Mouse (Mus musculus): Measurements from ENCODE around the gene Fars2.

Gene Fars2

GRCm38 (mm10) chr13:36696351-36696771, 579.1 kb downstream of the Fars2 start:
- DNase-seq (ENCODE audit: low spot score in 2 of 2): peak in 1 of 2 experiments; percentile 1

DNA sequence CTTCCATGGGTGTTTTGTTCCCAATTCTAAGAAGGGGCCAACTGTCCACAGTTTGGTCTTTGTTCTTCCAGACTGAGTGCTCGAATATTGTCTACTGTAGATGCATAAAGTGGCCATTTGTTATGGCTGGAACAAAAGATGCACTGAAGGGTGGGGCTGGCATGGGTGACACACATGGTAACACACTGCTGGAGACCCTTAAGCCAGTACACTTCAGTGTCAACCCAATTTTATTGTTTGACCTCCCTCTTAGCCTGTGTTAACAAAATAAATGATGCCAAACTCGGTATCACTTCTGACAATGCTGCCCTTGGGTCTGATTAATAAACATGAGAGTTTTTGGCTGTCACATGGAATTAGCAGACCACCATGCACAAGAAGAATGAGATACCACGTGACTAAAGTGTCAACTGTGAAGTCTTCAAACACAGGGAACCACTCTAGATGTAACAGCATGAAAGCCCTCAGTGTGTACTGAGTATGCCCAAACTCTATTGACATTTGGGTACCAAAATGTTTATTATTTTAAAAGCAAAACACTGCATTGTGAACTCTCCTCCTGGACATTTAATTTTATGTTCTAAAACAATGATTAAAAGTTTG, 590.0 kb downstream of the Fars2 start:
- DNase-seq (ENCODE audit: low spot score in 2 of 2): no peak

GRCm38 (mm10) chr13:36714101-36714500, 596.9 kb downstream of the Fars2 start:
- no peak for DNase-seq (ENCODE audit: low spot score in 2 of 2)

DNA sequence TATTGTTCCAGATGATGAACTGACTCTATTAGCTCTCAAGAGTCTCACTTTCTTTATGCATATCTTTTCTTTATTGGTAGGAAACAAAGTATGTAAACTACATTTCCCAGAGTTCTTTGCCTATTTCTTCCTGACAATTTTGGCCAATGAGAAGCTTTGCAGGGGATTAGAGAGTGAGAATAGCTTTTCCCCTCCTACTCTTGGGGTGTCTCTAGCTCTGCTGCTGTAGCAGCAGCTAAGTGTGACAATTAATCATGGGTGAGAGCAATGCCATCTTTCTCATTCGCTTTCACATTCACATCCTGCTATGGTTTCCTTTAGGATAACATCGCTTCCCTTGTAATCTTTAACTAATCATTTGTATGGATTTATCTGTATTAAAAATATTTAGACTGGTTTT, 599.5 kb downstream of the Fars2 start:
- DNase-seq (ENCODE audit: low spot score in 2 of 2): no peak

GRCm38 (mm10) chr13:36717376-36717775, 600.2 kb downstream of the Fars2 start:
- DNase-seq (ENCODE audit: low spot score in 2 of 2): no peak

DNA sequence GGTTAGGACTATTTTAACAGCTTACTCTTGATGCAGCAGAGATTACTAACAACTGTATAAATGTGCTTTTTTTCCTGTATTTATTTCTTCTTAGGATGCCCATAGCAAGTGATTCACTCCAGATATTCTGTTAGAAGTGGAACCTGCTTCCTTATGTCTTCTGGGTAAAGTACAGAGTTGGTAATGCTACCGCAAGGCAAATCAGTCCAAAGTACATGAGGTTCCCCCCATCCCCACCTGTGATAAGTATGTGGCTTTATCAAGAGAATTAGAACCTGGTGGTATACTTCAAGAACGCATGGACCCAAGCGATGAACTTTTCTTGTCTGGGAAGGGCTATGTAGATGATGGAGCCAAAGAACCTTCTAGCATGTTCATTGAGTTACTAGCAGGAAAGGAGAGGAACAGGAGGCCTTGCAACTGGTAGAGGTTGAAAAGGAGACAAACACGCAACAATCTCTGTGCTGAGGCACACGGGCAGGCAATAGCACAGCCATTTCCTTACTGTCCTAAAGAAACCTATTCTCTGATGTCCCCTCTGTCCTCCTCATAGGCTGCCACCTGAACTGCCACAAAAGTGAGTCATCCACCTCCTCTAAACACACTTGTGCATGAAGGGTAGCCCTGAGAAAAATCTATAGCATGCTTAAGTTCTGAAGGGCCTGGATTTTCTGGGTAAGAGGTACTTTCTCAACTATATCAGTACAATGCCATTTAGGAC, 603.2 kb downstream of the Fars2 start:
- no peak for DNase-seq (ENCODE audit: low spot score in 2 of 2)

DNA sequence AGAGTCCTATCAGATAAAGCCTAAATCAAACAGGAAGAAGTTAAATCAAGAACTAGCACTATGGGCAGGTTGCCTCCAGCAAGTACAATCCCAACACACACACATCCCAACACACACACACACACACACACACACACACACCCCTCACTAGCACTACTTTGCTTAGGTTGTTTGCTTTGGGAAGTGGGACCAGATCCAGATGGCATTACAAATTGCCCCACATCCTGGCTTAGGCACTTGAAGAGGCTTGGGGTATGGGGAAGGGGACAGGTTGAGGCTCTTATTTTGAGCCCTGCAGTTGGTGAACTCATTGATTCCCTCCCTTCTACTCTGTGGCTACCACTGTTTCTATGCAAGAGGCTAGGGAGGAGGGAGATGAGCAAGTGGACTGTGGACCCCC, 605.1 kb downstream of the Fars2 start:
- no peak for DNase-seq (ENCODE audit: low spot score in 2 of 2)

DNA sequence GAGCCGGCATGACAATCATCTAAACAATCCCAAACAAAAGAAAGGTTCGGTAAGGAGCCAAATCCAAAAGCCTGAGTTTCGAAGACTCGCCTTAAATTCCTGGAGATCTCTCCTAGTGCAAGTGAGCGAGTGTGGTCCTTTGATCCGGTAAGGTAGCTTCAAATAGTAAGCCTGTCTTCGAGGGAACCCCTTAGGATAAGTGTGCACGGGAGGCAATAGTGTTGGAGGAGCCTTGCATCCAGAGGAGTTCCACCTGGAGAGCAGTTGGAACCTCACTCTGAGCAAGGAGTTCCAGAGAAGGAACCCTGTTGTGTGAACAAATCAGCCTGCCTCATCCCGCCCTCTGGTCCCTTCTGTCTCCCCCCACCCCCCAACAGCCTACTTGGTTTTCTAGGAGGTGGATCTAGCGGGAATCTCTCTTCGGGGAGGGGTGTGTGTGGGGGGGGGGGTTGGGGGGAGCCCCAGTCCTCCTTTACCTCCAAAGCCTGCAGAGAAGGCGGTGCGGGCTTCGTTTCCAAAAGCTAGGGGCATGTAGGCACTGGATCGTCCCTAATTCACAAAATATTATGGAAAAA, 606.6 kb downstream of the Fars2 start:
- no peak for DNase-seq (ENCODE audit: low spot score in 2 of 2)

GRCm38 (mm10) chr13:36724533-36725470, 607.6 kb downstream of the Fars2 start:
- no peak for DNase-seq (ENCODE audit: low spot score in 2 of 2)

GRCm38 (mm10) chr13:36725881-36726280, 608.7 kb downstream of the Fars2 start:
- DNase-seq (ENCODE audit: low spot score in 2 of 2): no peak

- DNase-seq (ENCODE audit: low spot score in 2 of 2): no peak
Measured at GRCm38 (mm10) chr13:36726551-36726950, 609.3 kb downstream of the Fars2 start.

- DNase-seq (ENCODE audit: low spot score in 2 of 2): no peak
Measured at GRCm38 (mm10) chr13:36726951-36727778, 610.0 kb downstream of the Fars2 start.

DNA sequence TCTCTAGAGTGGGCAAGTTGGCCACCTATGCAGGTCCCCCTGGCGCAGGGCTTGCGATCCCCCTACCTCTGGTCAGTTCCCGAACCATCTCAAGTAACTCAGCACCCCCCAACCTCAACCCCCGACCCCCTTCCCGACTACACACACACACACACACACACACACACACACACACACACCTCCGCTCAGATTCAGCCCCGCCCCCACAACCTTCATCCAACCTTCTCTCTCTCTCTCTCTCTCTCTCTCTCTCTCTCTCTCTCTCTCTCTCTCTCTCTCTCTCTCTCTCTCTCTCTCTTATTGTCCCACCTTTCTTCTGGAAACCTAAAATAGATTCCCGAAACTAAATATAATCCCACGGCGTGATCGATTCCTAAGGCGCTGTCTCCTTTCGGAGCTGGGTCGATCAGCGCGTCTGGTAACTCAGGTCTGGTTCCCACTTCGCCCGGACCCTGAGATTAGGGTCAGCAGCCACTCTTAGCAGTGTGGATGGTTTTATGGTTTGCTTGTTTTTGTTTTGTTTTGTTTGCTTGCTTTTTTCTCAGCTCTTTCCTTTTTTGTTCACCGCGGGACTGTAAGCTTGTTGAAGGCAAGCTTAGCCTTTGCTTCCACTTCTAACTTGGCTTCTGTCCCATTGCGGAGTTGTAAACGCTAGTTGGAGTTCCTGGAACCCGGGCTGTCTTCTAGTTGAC, 610.7 kb downstream of the Fars2 start:
- no peak for DNase-seq (ENCODE audit: low spot score in 2 of 2)

DNA sequence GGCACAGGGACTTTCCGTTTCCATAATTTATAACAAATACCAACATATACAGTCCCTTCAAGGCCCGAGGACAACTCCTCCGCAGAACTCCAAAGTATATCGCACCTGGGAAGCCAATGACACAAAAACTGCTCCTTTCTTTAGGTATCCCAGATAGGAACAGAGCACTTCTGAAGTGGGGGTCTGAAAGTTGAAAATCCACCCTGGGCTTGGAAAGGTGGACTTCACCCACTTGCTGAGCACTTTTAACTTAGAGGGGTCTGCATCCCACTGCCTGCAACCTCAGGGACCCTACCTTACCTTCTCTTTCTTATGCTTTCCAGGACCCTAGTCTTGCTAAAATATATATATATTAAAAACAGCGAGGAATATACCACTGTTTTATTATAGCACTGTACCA, 611.3 kb downstream of the Fars2 start:
- DNase-seq (ENCODE audit: low spot score in 2 of 2): no peak

GRCm38 (mm10) chr13:36729731-36730340, 612.6 kb downstream of the Fars2 start:
- DNase-seq (ENCODE audit: low spot score in 2 of 2): no peak

- no peak for DNase-seq (ENCODE audit: low spot score in 2 of 2)
Measured at GRCm38 (mm10) chr13:36730341-36730761, 613.1 kb downstream of the Fars2 start.

- DNase-seq (ENCODE audit: low spot score in 2 of 2): peak; percentile 11 to 15
Measured at GRCm38 (mm10) chr13:36731016-36731930, 614.1 kb downstream of the Fars2 start.

- no peak for DNase-seq (ENCODE audit: low spot score in 2 of 2)
Measured at GRCm38 (mm10) chr13:36731931-36732461, 614.8 kb downstream of the Fars2 start.

Data from spleen, postnatal 36 days (tissue).